Mouse (Mus musculus): Measurements from ENCODE around the gene Tfip11. TPM values are rescaled to one million over a fixed set of nuclear protein-coding genes. Genes with fewer than 3 reads are reported as not detected.

The Tfip11 gene
- polyA plus RNA-seq, 1 experiment from 2014 or later, result 34.7 TPM

DNA sequence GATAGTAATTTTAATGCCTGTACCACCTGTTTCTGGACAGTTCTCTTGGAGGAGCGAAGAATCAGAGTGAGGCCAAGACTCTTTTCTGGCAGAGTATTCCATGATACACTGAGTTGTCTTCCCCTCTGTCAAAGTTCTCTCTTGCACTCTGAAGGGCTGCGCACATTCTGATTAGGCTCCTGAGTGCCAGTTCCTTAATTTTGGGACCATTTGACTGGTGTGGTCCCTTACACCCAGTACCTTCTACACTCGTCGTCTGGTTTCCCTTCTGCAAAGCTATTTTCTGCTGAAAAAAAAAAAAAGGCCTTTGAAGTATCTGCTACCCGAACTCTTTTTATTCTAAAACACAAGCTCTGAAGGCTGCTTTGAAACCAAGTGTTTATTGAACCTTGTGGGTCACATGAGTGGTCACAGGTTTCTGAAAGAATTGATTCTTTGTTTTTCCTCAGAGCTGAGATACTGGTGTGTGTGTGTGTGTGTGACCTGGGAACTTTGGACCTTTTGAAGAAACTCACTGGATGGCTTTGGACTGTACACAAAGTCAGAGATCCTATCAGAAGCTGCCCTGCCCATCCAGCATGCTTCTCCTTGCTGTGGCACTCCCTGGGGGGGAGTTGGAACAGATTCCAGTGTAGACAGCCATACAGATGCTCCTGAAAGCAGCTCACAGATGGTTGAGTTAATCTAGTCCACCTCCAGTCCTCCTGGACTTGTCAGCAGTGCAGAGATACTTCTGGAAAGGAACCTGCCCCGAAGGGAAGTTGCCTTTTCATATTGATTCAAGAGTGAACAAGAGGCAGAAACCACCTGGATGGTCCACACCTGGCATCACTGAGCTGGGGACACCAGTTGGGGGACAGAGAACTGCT, 18.2 kb downstream of the Tfip11 start:
- Histone ChIP-seq H3K4me3 (replicated peaks; ENCODE audit: low read length) (no peak overlapping the region), H3K9me3 (ENCODE audit: control insufficient read depth, low read length) (no peaks in the 10 kb centered on the region), H3K27ac (ENCODE audit: low read length) (no peak overlapping the region), H3K9ac (replicated peaks; ENCODE audit: low read depth, low read length) (no peak overlapping the region), H3K36me3 (ENCODE audit: control insufficient read depth, insufficient read depth) (peaks cover 4% of the 10 kb centered on the region), H3K4me1 (replicated peaks; ENCODE audit: control insufficient read depth, insufficient read depth, low read length) (peaks cover 30% of the 10 kb centered on the region), H3K27me3 (replicated peaks; ENCODE audit: control insufficient read depth, insufficient read depth, low read length) (no peaks in the 10 kb centered on the region), H3K4me2 (ENCODE audit: low read length) (no peak overlapping the region)
- 68% methylated on average over 6 of the region's 6 CpGs for WGBS
- no peak for ATAC-seq

DNA sequence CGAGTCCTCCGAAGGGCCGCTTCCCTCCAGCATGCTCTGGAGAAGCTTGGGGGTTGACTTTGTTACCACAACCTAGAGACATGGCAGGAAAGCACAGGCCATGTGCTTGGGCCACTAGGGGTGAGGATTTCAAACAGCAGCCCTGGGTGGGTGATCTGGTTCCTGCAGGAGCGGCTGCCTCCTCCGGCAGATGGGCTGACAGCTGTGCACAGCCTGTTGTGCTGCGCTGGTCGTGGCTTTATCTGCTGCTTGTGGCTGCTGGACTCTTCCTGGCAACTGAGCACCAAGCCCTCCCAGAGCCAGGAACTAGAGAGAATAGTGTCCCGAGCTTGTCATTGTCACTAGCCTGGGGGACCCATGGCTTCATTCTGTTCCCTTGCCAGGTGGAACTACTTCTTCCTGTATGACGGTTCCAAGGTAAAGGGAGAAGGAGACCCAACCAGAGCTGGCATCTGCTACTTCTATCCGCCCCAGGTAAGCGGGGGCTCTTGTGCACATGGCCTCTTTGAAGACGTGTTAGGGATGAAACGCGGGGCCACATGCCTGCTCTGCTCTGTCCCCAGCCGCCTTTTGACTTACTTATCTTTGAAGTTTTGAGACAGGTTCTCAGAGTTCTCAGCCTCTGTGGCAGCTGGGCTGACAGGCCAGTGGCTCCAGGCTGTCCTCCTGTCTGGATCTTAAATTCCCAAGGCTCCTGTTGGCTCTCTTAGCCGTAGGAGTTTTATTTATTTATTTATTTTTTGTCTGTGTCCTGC, 20.2 kb downstream of the Tfip11 start:
- no peak overlapping the region for H3K4me2 ChIP-seq (ENCODE audit: low read length)
- peaks cover 13% of the 10 kb centered on the region for H3K36me3 ChIP-seq (ENCODE audit: control insufficient read depth, insufficient read depth)
- H3K27me3 ChIP-seq (replicated peaks; ENCODE audit: control insufficient read depth, insufficient read depth, low read length), result no peaks in the 10 kb centered on the region
- H3K9ac ChIP-seq (replicated peaks; ENCODE audit: low read depth, low read length), result no peak overlapping the region
- H3K9me3 ChIP-seq (ENCODE audit: control insufficient read depth, low read length), result no peaks in the 10 kb centered on the region
- H3K4me3 ChIP-seq (replicated peaks; ENCODE audit: low read length), result no peak overlapping the region
- WGBS, result 92% methylated on average over 16 of the region's 16 CpGs
- no peak overlapping the region for H3K27ac ChIP-seq (ENCODE audit: low read length)
- H3K4me1 ChIP-seq (replicated peaks; ENCODE audit: control insufficient read depth, insufficient read depth, low read length), result peaks cover 30% of the 10 kb centered on the region
- no peak for ATAC-seq

DNA sequence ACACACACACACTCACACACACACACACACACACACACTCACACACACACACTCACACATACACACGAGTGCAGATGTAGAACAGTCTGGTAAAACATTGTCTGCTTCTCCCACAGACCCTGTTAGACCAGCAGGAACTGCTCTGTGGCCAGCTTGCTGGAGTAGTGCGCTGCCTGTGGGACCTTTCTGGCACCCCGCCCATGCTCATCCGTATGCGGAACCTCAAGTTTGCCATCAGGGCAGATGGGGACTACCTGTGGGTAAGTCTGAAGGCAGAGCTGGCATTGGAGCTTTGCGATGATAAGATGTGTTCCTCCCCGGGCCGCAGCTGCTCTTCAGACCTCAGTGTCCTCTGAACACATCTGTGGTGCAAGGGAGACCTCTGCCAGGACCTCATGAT, 23.0 kb downstream of the Tfip11 start:
- H3K4me3 ChIP-seq (replicated peaks; ENCODE audit: low read length), result no peak overlapping the region
- H3K9ac ChIP-seq (replicated peaks; ENCODE audit: low read depth, low read length), result no peak overlapping the region
- H3K27ac ChIP-seq (ENCODE audit: low read length), result no peak overlapping the region
- H3K4me2 ChIP-seq (ENCODE audit: low read length), result no peak overlapping the region
- no peaks in the 10 kb centered on the region for H3K27me3 ChIP-seq (replicated peaks; ENCODE audit: control insufficient read depth, insufficient read depth, low read length)
- ATAC-seq, result no peak
- H3K36me3 ChIP-seq (ENCODE audit: control insufficient read depth, insufficient read depth), result peaks cover 18% of the 10 kb centered on the region
- peaks cover 11% of the 10 kb centered on the region for H3K4me1 ChIP-seq (replicated peaks; ENCODE audit: control insufficient read depth, insufficient read depth, low read length)
- WGBS, result 84% methylated on average over 8 of the region's 8 CpGs
- no peaks in the 10 kb centered on the region for H3K9me3 ChIP-seq (ENCODE audit: control insufficient read depth, low read length)

DNA sequence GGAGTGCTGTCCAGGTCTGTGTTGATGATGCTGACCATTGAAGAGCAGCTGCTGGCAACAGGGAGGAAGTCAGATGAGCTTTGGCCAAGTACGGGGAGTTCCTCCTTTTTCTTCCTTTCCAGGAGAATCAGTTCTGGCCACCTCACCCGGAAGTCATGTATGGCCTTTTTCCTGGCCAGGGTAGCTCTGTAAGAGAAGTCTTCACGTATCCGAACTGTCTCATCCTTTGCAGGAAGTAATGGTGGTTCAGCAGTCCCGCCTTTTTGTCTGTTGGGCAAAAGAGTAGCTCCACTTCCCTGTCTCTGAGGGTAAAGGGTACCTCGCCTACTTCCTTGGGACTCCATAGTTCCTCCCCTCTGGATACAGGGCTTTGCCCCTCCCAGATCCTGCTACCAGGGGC, 29.3 kb downstream of the Tfip11 start:
- Histone ChIP-seq H3K4me2 (ENCODE audit: low read length) (no peak overlapping the region), H3K4me3 (replicated peaks; ENCODE audit: low read length) (no peak overlapping the region), H3K27me3 (replicated peaks; ENCODE audit: control insufficient read depth, insufficient read depth, low read length) (no peaks in the 10 kb centered on the region), H3K9me3 (ENCODE audit: control insufficient read depth, low read length) (no peaks in the 10 kb centered on the region), H3K4me1 (replicated peaks; ENCODE audit: control insufficient read depth, insufficient read depth, low read length) (no peaks in the 10 kb centered on the region), H3K9ac (replicated peaks; ENCODE audit: low read depth, low read length) (no peak overlapping the region), H3K27ac (ENCODE audit: low read length) (no peak overlapping the region), H3K36me3 (ENCODE audit: control insufficient read depth, insufficient read depth) (peaks cover 5% of the 10 kb centered on the region; the same call in 1 of the 2 replicates)
- no peak for ATAC-seq
- 92% methylated on average over 6 of the region's 6 CpGs for WGBS

DNA sequence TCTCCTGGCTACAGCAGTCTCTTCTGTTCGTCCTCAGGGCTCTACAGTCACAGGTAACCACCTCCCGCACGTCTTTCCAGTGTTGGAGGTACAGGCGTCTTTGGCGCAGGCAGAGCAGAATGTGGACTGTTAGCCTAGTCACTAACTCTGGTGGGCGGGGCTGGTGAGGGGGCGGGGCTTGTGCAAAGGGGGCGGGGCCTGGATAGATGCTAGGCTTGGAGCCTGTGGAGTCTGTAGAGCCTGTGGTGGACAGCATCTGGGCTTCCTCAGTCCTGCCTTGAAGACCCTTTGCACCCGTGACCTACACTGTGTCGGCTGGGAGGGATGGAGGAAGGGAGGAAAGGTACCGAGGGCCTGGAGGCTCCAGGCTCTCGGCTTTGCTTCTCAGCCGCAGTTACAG, 29.8 kb downstream of the Tfip11 start, which contains the start of gene Gm6583:
Gene Gm6583 (minus strand): TSS at position 124 of the 400 bp plus-strand sequence.
- no peak within 1 kb of the TSS for H3K4me2 ChIP-seq (ENCODE audit: low read length)
- ATAC-seq, result no peak
- H3K4me1 ChIP-seq (replicated peaks; ENCODE audit: control insufficient read depth, insufficient read depth, low read length), result no peaks in the 10 kb centered on the region
- H3K27me3 ChIP-seq (replicated peaks; ENCODE audit: control insufficient read depth, insufficient read depth, low read length), result no peaks in the 10 kb centered on the region
- H3K27ac ChIP-seq (ENCODE audit: low read length), result no peak within 1 kb of the TSS
- no peaks in the 10 kb centered on the region for H3K9me3 ChIP-seq (ENCODE audit: control insufficient read depth, low read length)
- H3K36me3 ChIP-seq (ENCODE audit: control insufficient read depth, insufficient read depth), result peaks cover 5% of the 10 kb centered on the region; the same call in 1 of the 2 replicates
- H3K4me3 ChIP-seq (replicated peaks; ENCODE audit: low read length), result no peak within 1 kb of the TSS
- 66% methylated on average over 13 of the region's 13 CpGs for WGBS
- H3K9ac ChIP-seq (replicated peaks; ENCODE audit: low read depth, low read length), result no peak within 1 kb of the TSS

DNA sequence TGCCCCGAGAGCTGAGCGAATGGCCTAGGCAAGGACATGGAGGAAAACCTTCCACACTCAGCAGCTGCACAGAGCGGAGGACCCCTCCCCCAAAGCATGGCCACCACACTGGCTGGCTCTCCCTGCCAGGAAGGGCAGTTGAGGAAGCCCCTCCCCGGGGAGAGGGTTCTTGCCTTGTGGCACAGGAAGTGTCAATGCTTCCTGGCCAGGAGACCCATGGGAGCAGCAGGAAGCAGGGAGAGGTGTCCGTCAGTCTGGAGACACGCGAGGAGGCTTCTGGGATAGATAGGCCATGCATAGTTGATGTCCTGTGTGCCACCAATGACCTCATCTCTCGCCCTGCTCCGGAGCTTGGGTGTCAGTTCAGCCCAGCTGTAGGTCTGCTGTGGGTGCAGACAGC, 30.2 kb downstream of the Tfip11 start:
- H3K9ac ChIP-seq (replicated peaks; ENCODE audit: low read depth, low read length), result no peak overlapping the region
- H3K36me3 ChIP-seq (ENCODE audit: control insufficient read depth, insufficient read depth), result peaks cover 5% of the 10 kb centered on the region; the same call in 1 of the 2 replicates
- H3K9me3 ChIP-seq (ENCODE audit: control insufficient read depth, low read length), result no peaks in the 10 kb centered on the region
- H3K27ac ChIP-seq (ENCODE audit: low read length), result no peak overlapping the region
- no peak overlapping the region for H3K4me3 ChIP-seq (replicated peaks; ENCODE audit: low read length)
- no peaks in the 10 kb centered on the region for H3K27me3 ChIP-seq (replicated peaks; ENCODE audit: control insufficient read depth, insufficient read depth, low read length)
- H3K4me1 ChIP-seq (replicated peaks; ENCODE audit: control insufficient read depth, insufficient read depth, low read length), result no peaks in the 10 kb centered on the region
- no peak for ATAC-seq
- H3K4me2 ChIP-seq (ENCODE audit: low read length), result no peak overlapping the region
- WGBS, result 94% methylated on average over 9 of the region's 9 CpGs

DNA sequence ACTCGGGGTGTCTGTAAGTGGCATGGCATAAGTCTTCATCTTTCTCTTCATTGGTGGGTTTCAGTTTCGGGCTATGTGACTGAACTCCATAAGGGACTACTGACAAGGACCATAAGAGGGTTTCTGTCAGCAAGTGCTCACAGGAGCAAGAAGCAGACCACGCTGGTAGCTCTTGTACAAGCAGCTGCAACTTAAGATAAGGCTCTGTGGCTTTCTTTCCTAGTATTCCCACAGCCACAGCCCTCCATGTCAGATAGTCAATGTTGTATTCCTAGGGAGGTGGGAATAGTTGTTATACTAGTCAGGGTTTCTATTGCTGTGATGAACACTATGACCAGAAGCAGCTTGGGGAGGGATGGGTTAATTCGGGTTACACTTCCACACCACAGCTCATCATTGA, 33.4 kb downstream of the Tfip11 start:
- Histone ChIP-seq H3K4me1 (replicated peaks; ENCODE audit: control insufficient read depth, insufficient read depth, low read length) (no peaks in the 10 kb centered on the region), H3K27me3 (replicated peaks; ENCODE audit: control insufficient read depth, insufficient read depth, low read length) (no peaks in the 10 kb centered on the region), H3K9me3 (ENCODE audit: control insufficient read depth, low read length) (no peaks in the 10 kb centered on the region), H3K4me3 (replicated peaks; ENCODE audit: low read length) (no peak overlapping the region), H3K27ac (ENCODE audit: low read length) (no peak overlapping the region), H3K9ac (replicated peaks; ENCODE audit: low read depth, low read length) (no peak overlapping the region), H3K36me3 (ENCODE audit: control insufficient read depth, insufficient read depth) (no peaks in the 10 kb centered on the region), H3K4me2 (ENCODE audit: low read length) (no peak overlapping the region)
- WGBS, result 94% methylated on average over 4 of the region's 4 CpGs
- ATAC-seq, result no peak

DNA sequence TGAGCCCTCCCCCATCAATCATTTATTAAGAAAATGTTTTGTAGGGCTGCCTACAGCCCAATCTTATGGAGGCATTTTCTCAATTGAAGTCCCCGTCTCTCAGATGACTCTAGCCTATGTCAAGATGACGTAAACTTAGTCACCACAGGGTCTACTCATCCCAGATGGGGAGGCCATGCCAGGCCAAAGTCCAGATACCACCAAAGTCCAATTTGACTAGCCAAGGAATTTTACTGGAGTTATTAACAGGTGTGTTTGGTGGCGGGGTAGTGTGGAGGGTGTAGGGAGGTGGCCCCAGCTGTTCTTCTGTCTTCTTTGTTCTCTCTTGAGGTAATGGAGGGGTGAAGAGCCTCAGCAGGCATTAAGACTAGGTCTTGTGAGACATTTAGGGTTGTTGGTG, 33.9 kb downstream of the Tfip11 start:
- no peak for ATAC-seq
- Histone ChIP-seq H3K9ac (replicated peaks; ENCODE audit: low read depth, low read length) (no peak overlapping the region), H3K4me2 (ENCODE audit: low read length) (no peak overlapping the region), H3K9me3 (ENCODE audit: control insufficient read depth, low read length) (no peaks in the 10 kb centered on the region), H3K4me3 (replicated peaks; ENCODE audit: low read length) (no peak overlapping the region), H3K4me1 (replicated peaks; ENCODE audit: control insufficient read depth, insufficient read depth, low read length) (no peaks in the 10 kb centered on the region), H3K36me3 (ENCODE audit: control insufficient read depth, insufficient read depth) (0 out of 2 replicates have a peak, but pooled peaks cover 4% of the 10 kb centered on the region), H3K27me3 (replicated peaks; ENCODE audit: control insufficient read depth, insufficient read depth, low read length) (no peaks in the 10 kb centered on the region), H3K27ac (ENCODE audit: low read length) (no peak overlapping the region)
- 90% methylated on average over 3 of the region's 3 CpGs for WGBS

DNA sequence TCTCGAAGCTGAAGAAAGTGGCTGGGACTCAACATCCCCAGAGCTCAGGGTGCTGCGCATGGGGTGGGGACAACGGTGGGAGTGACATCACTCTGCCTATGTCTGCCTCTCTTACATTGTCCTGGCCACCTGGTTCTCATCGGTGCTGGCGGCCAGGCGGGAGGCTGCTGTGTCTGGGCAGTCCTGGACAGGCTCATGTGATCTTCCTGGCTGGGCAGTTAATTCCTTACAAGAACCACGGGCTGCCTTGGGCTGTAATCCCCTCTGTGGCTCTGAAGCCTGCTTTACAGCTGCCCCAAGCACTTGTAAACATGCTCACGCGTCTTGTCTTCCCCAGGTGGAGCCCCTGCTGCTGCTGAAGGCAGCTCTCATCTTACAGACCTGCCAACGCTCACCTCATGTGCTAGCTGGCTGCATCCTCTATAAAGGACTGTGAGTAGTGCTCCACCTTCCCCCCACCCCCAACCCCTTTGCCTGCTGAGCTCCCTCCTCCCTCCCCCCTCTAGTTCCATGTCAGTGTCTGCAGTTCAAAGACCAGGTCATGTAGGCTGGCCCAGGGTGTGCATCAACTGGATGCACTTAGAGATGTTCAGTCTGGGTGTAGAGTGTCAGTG, 38.1 kb downstream of the Tfip11 start:
- H3K36me3 ChIP-seq (ENCODE audit: control insufficient read depth, insufficient read depth), result peaks cover 7% of the 10 kb centered on the region; the same call in 1 of the 2 replicates
- WGBS, result 73% methylated on average over 10 of the region's 10 CpGs
- no peak overlapping the region for H3K27ac ChIP-seq (ENCODE audit: low read length)
- H3K4me1 ChIP-seq (replicated peaks; ENCODE audit: control insufficient read depth, insufficient read depth, low read length), result 0 out of 2 replicates have a peak, but pooled peaks cover under 1% of the 10 kb centered on the region
- no peaks in the 10 kb centered on the region for H3K9me3 ChIP-seq (ENCODE audit: control insufficient read depth, low read length)
- no peak overlapping the region for H3K4me2 ChIP-seq (ENCODE audit: low read length)
- no peak overlapping the region for H3K4me3 ChIP-seq (replicated peaks; ENCODE audit: low read length)
- H3K9ac ChIP-seq (replicated peaks; ENCODE audit: low read depth, low read length), result no peak overlapping the region
- ATAC-seq, result no peak
- H3K27me3 ChIP-seq (replicated peaks; ENCODE audit: control insufficient read depth, insufficient read depth, low read length), result no peaks in the 10 kb centered on the region

Measured in forebrain, embryonic 16.5 days (tissue).